Mouse (Mus musculus) embryo, embryonic 9.5 days (tissue): ENCODE data around the gene Kdelr1.
"Not testable (repeated sequence)": the region's sequence is repeated elsewhere in the genome, so short reads cannot be mapped to it uniquely, and the experiment has no call there.

ENCODE experiments used
- DNase-seq: peaks from one replicate; pipeline ENCODE4 v3.0.0-alpha.2; 2017; ENCODE audit errors: extremely low spot score

Kdelr1 gene

GRCm38 (mm10) chr7:45869787-45870186, 2.8 kb upstream of the Kdelr1 start:
- no peak for DNase-seq

GRCm38 (mm10) chr7:45870282-45871058, 2.1 kb upstream of the Kdelr1 start:
- DNase-seq: no peak

GRCm38 (mm10) chr7:45873061-45873947, 732 bp downstream of the Kdelr1 start:
- DNase-seq: peak; percentile 52

- no peak for DNase-seq
These were observed 4.3 kb downstream of the Kdelr1 start for GRCm38 (mm10) chr7:45876895-45877294.

- DNase-seq: not testable (repeated sequence)
These were observed 5.7 kb downstream of the Kdelr1 start, which contains the start of gene Grin2d for GRCm38 (mm10) chr7:45878278-45878677. TSS of gene Grin2d (minus strand) at chr7:45878378.

- no peak for DNase-seq
These were observed 8.0 kb downstream of the Kdelr1 start for GRCm38 (mm10) chr7:45880531-45880930.

- no peak for DNase-seq
These were observed 8.4 kb downstream of the Kdelr1 start for GRCm38 (mm10) chr7:45881011-45881410.

GRCm38 (mm10) chr7:45887246-45887645, 14.7 kb downstream of the Kdelr1 start:
- DNase-seq: no peak

- DNase-seq: no peak
These were observed 20.1 kb downstream of the Kdelr1 start for GRCm38 (mm10) chr7:45892651-45893050.

GRCm38 (mm10) chr7:45895931-45896516, 23.5 kb downstream of the Kdelr1 start:
- DNase-seq: no peak

- DNase-seq: peak; percentile 97
These were observed 24.1 kb downstream of the Kdelr1 start, which contains the start of the genes Syngr4 and Tmem143 for GRCm38 (mm10) chr7:45896517-45897257. TSS of gene Syngr4 (minus strand) at chr7:45896714. TSS of gene Tmem143 (plus strand) at chr7:45896941.

GRCm38 (mm10) chr7:45897258-45897757, 24.7 kb downstream of the Kdelr1 start:
- no peak for DNase-seq

- not testable (repeated sequence) for DNase-seq
These were observed 25.6 kb downstream of the Kdelr1 start for GRCm38 (mm10) chr7:45898125-45898524.

GRCm38 (mm10) chr7:45901562-45901961, 29.0 kb downstream of the Kdelr1 start:
- DNase-seq: no peak

- no peak for DNase-seq
These were observed 30.0 kb downstream of the Kdelr1 start for GRCm38 (mm10) chr7:45902481-45903002.

- no peak for DNase-seq
These were observed 34.0 kb downstream of the Kdelr1 start for GRCm38 (mm10) chr7:45906622-45907021.

- DNase-seq: no peak
These were observed 35.8 kb downstream of the Kdelr1 start for GRCm38 (mm10) chr7:45908384-45908783.

- DNase-seq: no peak
These were observed 36.6 kb downstream of the Kdelr1 start for GRCm38 (mm10) chr7:45909145-45909544.

GRCm38 (mm10) chr7:45914067-45914466, 41.5 kb downstream of the Kdelr1 start:
- no peak for DNase-seq

- no peak for DNase-seq
These were observed 42.4 kb downstream of the Kdelr1 start for GRCm38 (mm10) chr7:45915011-45915410.
